Mouse (Mus musculus) hindbrain, postnatal 0 days (tissue): Measurements from ENCODE around the gene Card11. TPM values are rescaled to one million over a fixed set of nuclear protein-coding genes. Genes with fewer than 3 reads are reported as not detected.

Experiments used
- ATAC-seq: fragments of 200-750 bp; cut with Nextera tagmentation; 2 replicates; pipeline ENCODE4 v1.8.0; 2017; ENCODE audit warnings: mild to moderate bottlenecking, moderate TSS enrichment, moderate library complexity
- DNase-seq: peaks from one replicate; pipeline ENCODE4 v3.0.0-alpha.2; 2015; ENCODE audit warnings: low spot score
- H3K27ac ChIP-seq: fragments of 300-500 bp; sonication (generic); 2 replicates; pipeline ENCODE4 v1.5.1; 2014; ENCODE audit warnings: mild to moderate bottlenecking
- H3K27me3 ChIP-seq: fragments of 300-500 bp; sonication (generic); 2 replicates; pipeline ENCODE4 v1.6.1; 2014; ENCODE audit warnings: low read length, mixed read lengths; ENCODE audit not compliant: insufficient read depth
- H3K36me3 ChIP-seq: fragments of 300-500 bp; sonication (generic); 2 replicates; pipeline ENCODE4 v1.6.1; 2014; ENCODE audit warnings: low read length, mixed read lengths; ENCODE audit not compliant: insufficient read depth
- H3K4me1 ChIP-seq: fragments of 300-500 bp; sonication (generic); 2 replicates; pipeline ENCODE4 v1.6.1; 2014; ENCODE audit warnings: antibody characterized with exemption, low read length, mixed read lengths; ENCODE audit not compliant: insufficient read depth
- H3K4me2 ChIP-seq: fragments of 300-500 bp; sonication (generic); 2 replicates; pipeline ENCODE4 v1.6.1; 2014; ENCODE audit warnings: low read depth, mild to moderate bottlenecking, low read length, moderate library complexity, mixed read lengths
- H3K4me3 ChIP-seq: fragments of 300-500 bp; sonication (generic); 2 replicates; pipeline ENCODE4 v1.5.1; 2014; ENCODE audit warnings: low read length
- H3K9ac ChIP-seq: fragments of 300-500 bp; sonication (generic); replicated peaks from 2 replicates; pipeline ENCODE4 v1.6.1; 2014; ENCODE audit warnings: mild to moderate bottlenecking, low read length, moderate library complexity, mixed read lengths
- H3K9me3 ChIP-seq: fragments of 300-500 bp; sonication (generic); 2 replicates; pipeline ENCODE4 v1.6.1; 2016; ENCODE audit warnings: low read length, mixed read lengths
- CTCF ChIP-seq: IDR thresholded peaks from 2 replicates; pipeline ENCODE4 v1.5.1; 2016; ENCODE audit warnings: antibody characterized with exemption, control low read depth, low read depth
- WGBS: fragments of 180-500 bp; shearing (Covaris S2); extraction: QIAGEN DNeasy Blood & Tissue Kit; methylation state at CpG from one replicate; pipeline ENCODE4 v1.1.7; 2014; 5-methylcytosine and 5-hydroxymethylcytosine counted together
- polyA plus RNA-seq: library from polyadenylated mRNA; unstranded; fragments of >200 nt; fragmentation: Nextera tagmentation; extraction: Ambion mirVana; gene quantifications from 2 replicates; pipeline ENCODE4 v1.2.1, GENCODE M21; 2015
- total RNA-seq: library from RNA; depleted of rRNA; stranded (reverse); fragments of >200 nt; gene quantifications from 2 replicates; pipeline ENCODE4 v1.2.3, GENCODE M21; 2014

Card11 gene
- total and polyA plus RNA-seq, 2 experiments from 2014 or later: 0.18 TPM; not detected in 1

DNA sequence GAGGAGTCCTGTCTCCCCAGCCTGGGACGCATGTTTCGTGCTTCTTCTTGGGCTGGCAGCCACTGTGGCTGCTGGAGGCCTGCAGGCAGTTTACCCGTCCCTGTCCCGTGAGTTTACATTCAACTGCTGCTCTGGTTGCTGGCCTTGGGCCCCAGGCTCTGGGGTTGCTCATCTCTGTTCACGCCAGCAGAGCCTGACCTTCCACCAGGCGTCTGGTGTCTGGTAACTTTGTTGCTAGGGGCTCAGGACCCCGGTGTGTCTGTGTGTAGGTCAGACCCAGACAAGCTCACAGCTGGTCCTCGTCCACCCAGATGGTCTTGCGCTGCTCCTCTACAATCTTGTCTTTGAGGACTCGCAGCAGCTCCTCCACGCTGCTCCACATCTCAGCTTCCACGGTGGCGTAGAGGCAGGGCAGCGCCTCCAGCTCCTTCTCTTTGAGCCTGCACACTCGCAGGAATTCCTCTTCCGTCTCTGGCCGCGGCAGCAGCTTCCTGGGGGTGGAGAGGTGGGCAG, 127.3 kb downstream of the Card11 start:
- H3K9ac ChIP-seq: no peak overlapping the region
- WGBS: 18% methylated on average over 18 of the region's 18 CpGs
- DNase-seq (peak; percentile 28), ATAC-seq (peak; percentile 27; the same call in 1 of the 2 replicates)
- no peak overlapping the region for H3K27ac ChIP-seq
- TF ChIP-seq CTCF: no peak
- H3K4me1 ChIP-seq: peaks cover 8% of the 10 kb centered on the region; the same call in 1 of the 2 replicates
- H3K4me2 ChIP-seq: peak overlapping the region; percentile 21; the same call in 1 of the 2 replicates
- no peaks in the 10 kb centered on the region for H3K36me3 ChIP-seq
- no peaks in the 10 kb centered on the region for H3K9me3 ChIP-seq
- H3K27me3 ChIP-seq: no peaks in the 10 kb centered on the region
- H3K4me3 ChIP-seq: no peak overlapping the region

DNA sequence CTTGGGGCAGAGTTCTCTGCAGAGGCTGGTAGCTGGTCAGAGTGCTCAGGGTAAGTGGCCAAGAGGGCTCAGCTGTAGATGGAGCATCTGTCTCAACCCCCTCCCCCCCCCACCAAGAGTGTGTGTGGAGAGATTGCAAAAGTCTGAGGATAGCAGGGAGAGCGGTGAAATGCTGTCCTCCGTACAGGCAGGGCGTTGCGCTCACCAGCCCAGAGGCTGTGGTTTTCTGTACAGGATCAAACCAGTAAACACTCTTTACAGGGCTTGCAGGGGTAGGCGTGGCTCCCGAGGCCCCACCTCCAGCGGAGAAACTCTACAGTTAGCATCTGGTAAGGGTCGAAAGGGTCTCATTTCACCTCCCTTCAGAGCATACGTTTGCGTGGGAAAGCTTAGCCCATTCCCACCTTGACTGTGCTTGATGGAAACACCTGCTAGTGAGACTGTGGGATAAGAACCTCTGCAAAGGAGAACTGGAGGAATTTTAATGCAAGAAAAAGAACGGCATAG, 127.8 kb downstream of the Card11 start:
- ATAC-seq (peak; percentile 12; the same call in 1 of the 2 replicates), DNase-seq (no peak)
- no peak overlapping the region for H3K27ac ChIP-seq
- no peaks in the 10 kb centered on the region for H3K36me3 ChIP-seq
- H3K9me3 ChIP-seq: no peaks in the 10 kb centered on the region
- peaks cover 8% of the 10 kb centered on the region; the same call in 1 of the 2 replicates for H3K4me1 ChIP-seq
- TF ChIP-seq CTCF: no peak
- no peak overlapping the region for H3K9ac ChIP-seq
- H3K4me2 ChIP-seq: 0 out of 2 replicates have a peak overlapping the region, but pooled peaks have one; percentile 21
- 34% methylated on average over 11 of the region's 11 CpGs for WGBS
- H3K27me3 ChIP-seq: no peaks in the 10 kb centered on the region
- no peak overlapping the region for H3K4me3 ChIP-seq

DNA sequence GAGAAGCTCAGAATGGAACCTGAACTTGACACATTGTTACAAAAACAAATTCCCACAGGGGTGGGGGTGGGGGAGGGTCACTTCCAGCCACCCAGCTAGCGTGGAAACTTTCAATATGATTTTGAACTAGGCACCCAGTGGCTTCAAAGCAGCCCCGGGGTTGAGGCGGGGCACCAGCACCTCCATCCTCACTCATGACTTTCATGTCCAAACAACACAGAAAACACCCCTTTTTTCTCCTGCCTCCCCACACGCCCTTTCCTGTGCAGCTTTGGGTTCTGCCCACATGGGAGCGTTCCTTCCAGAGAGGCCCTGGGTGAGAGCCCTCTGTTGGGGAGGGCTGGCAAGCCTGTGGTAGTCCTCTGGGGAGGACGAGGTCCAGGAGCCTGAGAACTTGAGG, 129.1 kb downstream of the Card11 start:
- H3K9ac ChIP-seq: no peak overlapping the region
- no peak for DNase-seq
- H3K36me3 ChIP-seq: no peaks in the 10 kb centered on the region
- WGBS: 74% methylated on average over 6 of the region's 6 CpGs
- no peak overlapping the region for H3K4me3 ChIP-seq
- no peaks in the 10 kb centered on the region for H3K9me3 ChIP-seq
- ATAC-seq: no peak
- peaks cover 8% of the 10 kb centered on the region; the same call in 1 of the 2 replicates for H3K4me1 ChIP-seq
- H3K4me2 ChIP-seq: no peak overlapping the region
- TF ChIP-seq CTCF: no peak
- no peak overlapping the region for H3K27ac ChIP-seq
- no peaks in the 10 kb centered on the region for H3K27me3 ChIP-seq

DNA sequence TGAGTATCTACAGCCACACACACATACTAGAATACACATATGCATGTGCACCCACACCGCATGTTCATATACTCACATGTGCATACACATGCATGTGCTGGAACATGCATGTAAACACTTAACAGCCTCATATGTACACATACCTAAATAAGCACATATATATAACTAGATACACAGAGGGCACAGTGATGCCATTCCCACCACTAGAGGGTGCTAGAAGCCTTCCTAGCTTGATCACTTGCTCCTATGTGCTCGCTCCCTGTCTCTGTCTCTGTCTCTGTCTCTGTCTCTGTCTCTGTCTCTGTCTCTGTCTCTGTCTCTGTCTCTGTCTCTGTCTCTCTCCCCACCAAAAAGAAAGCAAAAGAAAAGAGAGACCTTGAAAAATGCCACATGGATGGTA, 131.3 kb downstream of the Card11 start:
- H3K27ac ChIP-seq: no peak overlapping the region
- 70% methylated on average over 2 of the region's 2 CpGs for WGBS
- H3K4me3 ChIP-seq: no peak overlapping the region
- no peaks in the 10 kb centered on the region for H3K27me3 ChIP-seq
- H3K4me2 ChIP-seq: no peak overlapping the region
- H3K36me3 ChIP-seq: no peaks in the 10 kb centered on the region
- DNase-seq (peak; percentile 86), ATAC-seq (no peak)
- H3K4me1 ChIP-seq: peaks cover 8% of the 10 kb centered on the region; the same call in 1 of the 2 replicates
- H3K9me3 ChIP-seq: no peaks in the 10 kb centered on the region
- TF ChIP-seq CTCF: peak; percentile 93
- no peak overlapping the region for H3K9ac ChIP-seq

DNA sequence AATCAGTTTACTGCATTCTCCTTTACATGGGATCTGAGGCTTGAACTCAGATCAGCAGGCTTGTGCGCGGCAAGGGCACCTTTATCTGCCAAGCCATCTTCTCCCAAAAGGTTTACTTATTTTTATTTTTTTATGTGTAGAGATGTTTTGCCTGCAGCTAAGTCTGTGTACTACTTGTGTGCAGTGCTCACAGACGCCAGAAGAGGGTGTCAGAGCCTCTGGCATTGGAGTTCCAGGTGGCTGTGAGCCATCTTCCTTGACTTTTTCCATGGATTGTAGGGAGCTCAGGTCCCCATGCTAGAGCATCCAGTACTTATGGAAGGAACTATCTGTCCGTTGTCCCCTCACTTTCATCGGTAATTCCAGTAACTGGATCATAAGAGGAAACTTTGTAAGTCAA, 140.7 kb downstream of the Card11 start:
- TF ChIP-seq CTCF: peak; percentile 66

DNA sequence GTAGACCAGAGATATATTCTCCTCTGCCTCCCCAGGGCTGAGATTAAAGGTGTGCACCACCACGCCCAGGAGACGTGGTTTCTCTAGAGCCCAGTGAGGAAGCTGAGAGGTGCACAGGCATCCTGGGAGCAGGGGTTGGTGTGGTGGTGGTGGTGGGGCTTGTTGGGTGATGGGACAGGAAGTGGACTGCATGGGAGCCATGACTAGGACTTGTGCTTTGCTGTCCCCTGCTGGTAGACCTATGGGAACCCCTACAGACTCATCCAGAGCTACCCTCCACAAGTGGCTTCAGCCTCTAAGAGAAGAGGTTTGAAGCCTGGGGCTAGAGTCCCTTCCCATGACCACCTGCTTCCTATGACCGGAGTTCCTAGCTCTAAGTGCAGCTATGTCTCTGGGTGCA, 142.0 kb downstream of the Card11 start:
- WGBS: 93% methylated on average over 3 of the region's 3 CpGs
- ATAC-seq (no peak), DNase-seq (no peak)
- no peaks in the 10 kb centered on the region for H3K9me3 ChIP-seq
- no peak overlapping the region for H3K4me3 ChIP-seq
- H3K9ac ChIP-seq: no peak overlapping the region
- H3K36me3 ChIP-seq: no peaks in the 10 kb centered on the region
- H3K4me1 ChIP-seq: no peaks in the 10 kb centered on the region
- no peak overlapping the region for H3K27ac ChIP-seq
- no peaks in the 10 kb centered on the region for H3K27me3 ChIP-seq
- no peak overlapping the region for H3K4me2 ChIP-seq
- peak; percentile 9; the same call in 1 of the 2 replicates for TF ChIP-seq CTCF

More for the DNA sequence above, 140.7 kb downstream of the Card11 start:
- Histone ChIP-seq H3K9me3 (no peaks in the 10 kb centered on the region), H3K27me3 (no peaks in the 10 kb centered on the region), H3K9ac (no peak overlapping the region), H3K4me1 (no peaks in the 10 kb centered on the region), H3K4me3 (no peak overlapping the region), H3K36me3 (no peaks in the 10 kb centered on the region), H3K27ac (no peak overlapping the region), H3K4me2 (no peak overlapping the region)
- 86% methylated on average over 5 of the region's 5 CpGs for WGBS
- ATAC-seq: no peak
- DNase-seq: peak; percentile 49

DNA sequence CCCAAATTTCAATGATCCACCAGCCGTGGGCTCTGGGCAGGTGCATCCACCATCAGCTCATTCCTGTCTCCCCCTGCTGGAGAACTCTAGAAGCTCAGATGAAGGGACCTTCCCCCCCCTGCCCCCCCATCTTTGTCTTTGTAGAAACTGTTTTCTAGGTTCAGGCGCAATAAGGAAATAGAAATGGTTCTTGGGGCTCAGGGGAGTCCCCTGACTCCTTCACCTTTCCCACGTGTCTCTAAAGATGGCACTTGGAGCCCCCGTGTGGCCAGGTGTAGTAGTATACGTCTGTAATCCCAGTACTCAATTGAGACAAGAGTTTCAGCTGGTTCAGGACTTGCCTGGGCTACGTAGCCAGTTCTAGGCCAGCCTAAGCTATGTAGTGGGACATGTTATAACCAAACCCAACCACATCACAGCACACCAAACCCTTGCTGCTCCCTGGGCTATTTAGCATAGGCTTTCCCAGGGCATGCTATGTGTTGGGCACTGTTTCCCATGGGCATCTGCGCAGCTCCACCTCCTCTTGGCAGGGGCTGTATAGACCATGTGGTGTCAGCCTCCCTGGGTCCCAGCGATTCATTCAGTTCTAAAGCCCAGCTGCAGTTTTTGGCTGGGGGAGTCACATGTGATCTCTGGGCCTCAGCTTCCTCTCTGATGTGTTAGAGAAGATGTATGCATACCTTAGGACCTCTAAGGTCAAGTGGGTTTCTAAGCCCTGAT, 142.8 kb downstream of the Card11 start:
- Histone ChIP-seq H3K4me1 (no peaks in the 10 kb centered on the region), H3K36me3 (no peaks in the 10 kb centered on the region), H3K27ac (no peak overlapping the region), H3K9me3 (no peaks in the 10 kb centered on the region), H3K4me2 (no peak overlapping the region), H3K27me3 (no peaks in the 10 kb centered on the region), H3K9ac (no peak overlapping the region), H3K4me3 (no peak overlapping the region)
- DNase-seq (peak; percentile 31), ATAC-seq (0 out of 2 replicates have a peak, but pooled peaks have one; percentile 58)
- peak; percentile 56 for TF ChIP-seq CTCF
- 56% methylated on average over 8 of the region's 8 CpGs for WGBS
